Mouse (Mus musculus): ENCODE results near the gene Bod1.

DNA sequence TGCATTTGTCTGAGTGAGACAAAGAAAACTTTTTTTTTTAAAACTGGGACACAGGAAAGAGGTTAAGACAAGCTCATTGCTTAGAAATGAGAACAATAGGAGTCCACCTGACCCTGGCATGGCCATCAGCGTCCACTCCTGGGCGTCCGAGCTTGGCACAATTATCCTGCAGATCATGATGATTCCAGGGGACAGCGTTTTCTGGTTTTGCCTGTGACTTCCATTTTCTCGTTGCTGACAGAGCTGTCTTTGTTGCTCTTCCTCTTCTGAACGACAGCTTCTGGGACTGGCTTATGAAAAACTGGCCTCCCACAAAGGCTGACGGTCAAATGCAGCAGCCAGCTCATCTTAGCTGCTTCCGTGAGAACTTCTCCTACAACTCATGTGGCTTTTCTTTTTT, 41.4 kb upstream of the Bod1 start:
- TF ChIP-seq CTCF (IDR thresholded peaks at IDR 0.05; ENCODE audit: low read depth) (no peak), EP300 (IDR thresholded peaks at IDR 0.05; ENCODE audit: low read depth) (no peak)

Data from liver, embryonic 14.5 days (tissue).